Mouse (Mus musculus) skeletal muscle tissue, adult 2 months (tissue): ENCODE data around the gene Vmn1r151.
"Not testable (repeated sequence)": the region's sequence is repeated elsewhere in the genome, so short reads cannot be mapped to it uniquely, and the experiment has no call there.

Experiments used
- DNase-seq: peaks from one replicate; pipeline ENCODE4 v3.0.0-alpha.2; 2012; ENCODE audit warnings: low read depth, low spot score

The Vmn1r151 gene

DNA sequence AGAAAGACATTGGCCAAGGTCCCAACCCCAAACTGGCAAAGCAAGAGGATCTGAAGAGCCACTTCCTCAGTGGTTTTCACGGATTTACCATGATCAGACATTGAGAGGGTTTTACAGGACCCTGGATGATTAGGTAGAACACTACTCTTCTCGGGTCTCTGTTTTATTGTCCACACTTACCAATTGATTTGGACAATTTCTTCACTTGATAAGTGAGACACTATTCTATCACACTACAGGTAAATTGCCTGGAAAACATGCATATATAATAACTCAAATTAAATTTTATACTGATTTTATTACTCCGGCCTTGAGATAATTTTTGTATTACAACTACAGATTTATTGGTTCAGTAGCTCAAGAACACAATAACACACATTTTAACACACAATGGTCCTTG is at the start of gene Vmn1r151:
Gene Vmn1r151, minus strand, starts transcription at position 101 of the 400 bp plus-strand sequence.
- DNase-seq: not testable (repeated sequence)

DNA sequence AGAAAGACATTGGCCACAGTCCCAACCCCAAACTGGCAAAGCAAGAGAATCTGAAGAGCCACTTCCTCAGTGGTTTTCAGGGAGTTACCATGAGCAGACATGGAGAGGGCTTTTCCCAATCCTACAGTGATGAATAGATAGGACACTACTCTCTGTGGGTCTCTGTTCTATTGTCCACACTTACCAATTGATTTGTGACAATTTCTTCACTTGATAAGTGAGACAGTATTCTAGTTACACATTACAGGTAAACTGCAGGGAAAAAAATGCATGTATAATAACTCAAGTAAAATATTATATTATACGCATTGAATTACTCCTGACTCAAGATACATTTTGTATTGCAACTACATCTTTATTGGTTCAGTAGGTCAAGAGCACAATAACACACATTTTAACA is 35.3 kb upstream of the Vmn1r151 start, which contains the start of gene Gm8677:
Gene Gm8677, minus strand, starts transcription at position 101 of the 400 bp plus-strand sequence.
- not testable (repeated sequence) for DNase-seq

DNA sequence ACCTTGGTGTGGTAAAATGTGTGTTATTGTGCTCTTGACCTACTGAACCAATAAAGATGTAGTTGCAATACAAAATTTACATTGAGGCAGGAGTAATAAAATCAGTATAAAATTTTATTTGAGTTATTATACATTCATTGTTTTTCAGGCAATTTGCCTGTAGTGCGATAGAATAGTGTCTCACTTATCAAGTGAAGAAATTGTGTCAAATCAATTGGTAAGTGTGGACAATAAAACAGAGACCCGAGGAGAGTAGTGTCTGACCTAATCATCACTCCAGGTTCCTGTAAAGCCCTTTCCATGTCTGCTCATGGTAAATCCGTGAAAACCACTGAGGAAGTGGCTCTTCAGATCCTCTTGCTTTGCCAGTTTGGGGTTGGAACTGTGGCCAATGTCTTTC is 23.2 kb upstream of the Vmn1r151 start, which contains the start of gene Vmn1r152:
Gene Vmn1r152, plus strand, starts transcription at position 301 of the 400 bp plus-strand sequence.
- DNase-seq: not testable (repeated sequence)

- not testable (repeated sequence) for DNase-seq
Observed at GRCm38 (mm10) chr7:22463975-22464374, 35.5 kb downstream of the Vmn1r151 start, which contains the start of gene Gm10665. Gm10665 (minus strand) TSS chr7:22464075.
